Mouse (Mus musculus): ENCODE results near the gene Aldh1a1.

DNA sequence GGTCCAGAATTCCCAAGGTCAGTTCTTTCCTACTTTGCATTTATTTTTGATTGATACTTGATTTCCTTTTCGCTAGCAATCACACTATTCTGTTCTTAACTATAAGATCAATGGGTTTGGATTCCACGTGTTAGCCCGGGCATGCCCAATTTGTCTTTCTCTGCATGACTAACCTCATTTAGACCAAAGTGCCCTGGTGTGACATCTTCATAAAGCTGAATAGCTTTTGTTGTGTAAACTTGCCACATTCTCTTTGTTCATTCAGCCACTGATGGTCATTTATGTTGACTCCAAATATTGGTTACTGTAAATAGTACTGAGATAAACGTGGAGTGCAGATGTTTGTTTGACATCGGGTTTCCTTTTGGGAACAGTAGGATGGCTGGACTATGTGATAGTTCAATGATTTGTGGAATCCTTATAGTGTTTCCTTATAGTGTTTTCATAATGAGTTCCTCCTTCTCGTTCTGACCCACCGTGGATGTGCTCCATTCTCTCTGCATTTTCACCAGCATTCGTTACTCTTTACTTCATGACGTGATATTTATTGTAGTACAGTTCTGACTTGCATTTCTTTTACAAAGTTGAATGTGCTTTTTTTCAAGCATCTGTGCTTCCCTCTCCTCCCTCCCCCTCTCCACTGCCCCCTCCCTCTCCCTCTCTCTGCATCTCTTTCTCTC, 14.6 kb downstream of the Aldh1a1 start:
- TF ChIP-seq CTCF (conservative IDR thresholded peaks at IDR 0.05 in 1 of 2, IDR thresholded peaks at IDR 0.05 in 1 of 2; ENCODE audit: low read depth in 2 of 2, low read length in 2 of 2) (no peak), MEF2A (IDR thresholded peaks at IDR 0.05; ENCODE audit: borderline replicate concordance, low read depth, low read length) (no peak), USF1 (IDR thresholded peaks at IDR 0.05; ENCODE audit: low read depth, low read length) (no peak), CHD2 (IDR thresholded peaks at IDR 0.05; ENCODE audit: low read length) (no peak), EP300 (IDR thresholded peaks at IDR 0.05; ENCODE audit: low read length) (no peak), NELFE (IDR thresholded peaks at IDR 0.05; ENCODE audit: low read depth, low read length) (no peak), CHD1 (IDR thresholded peaks at IDR 0.05; ENCODE audit: low read depth, low read length) (no peak), TCF12 (IDR thresholded peaks at IDR 0.05; ENCODE audit: low read depth, low read length) (no peak), GABPA (IDR thresholded peaks at IDR 0.05; ENCODE audit: insufficient replicate concordance, low read depth, low read length) (no peak), ZMIZ1 (IDR thresholded peaks at IDR 0.05; ENCODE audit: low read depth, low read length) (no peak), JUND (conservative IDR thresholded peaks at IDR 0.05; ENCODE audit: low read depth, low read length) (no peak), E2F4 (IDR thresholded peaks at IDR 0.05; ENCODE audit: insufficient replicate concordance, low read depth, low read length) (no peak)

Measured in CH12.LX (cell line).